Mouse (Mus musculus) frontal cortex, adult 2 months (tissue): Measurements from ENCODE around the gene Znfx1. TPM values are rescaled to one million over a fixed set of nuclear protein-coding genes. Genes with fewer than 3 reads are reported as not detected.

Experiments used
- DNase-seq, 2 experiments: peaks; one replicate each; pipeline ENCODE4 v3.0.0; 2022; ENCODE audit warnings: low spot score in 1 of 2; ENCODE audit errors: extremely low spot score in 1 of 2
- polyA plus RNA-seq: library from polyadenylated mRNA; depleted of rRNA; stranded (reverse); fragments of >200 nt; gene quantifications from 2 replicates; pipeline ENCODE4 v1.2.3, GENCODE M21; 2012

The Znfx1 gene
- polyA plus RNA-seq, 1 experiment: 30.0 TPM

- no peak for DNase-seq
Measured at GRCm38 (mm10) chr2:167074587-167074986, 11.8 kb upstream of the Znfx1 start.

GRCm38 (mm10) chr2:167071641-167072601 is 9.1 kb upstream of the Znfx1 start:
- peak; percentile 92 to 99 for DNase-seq

DNA sequence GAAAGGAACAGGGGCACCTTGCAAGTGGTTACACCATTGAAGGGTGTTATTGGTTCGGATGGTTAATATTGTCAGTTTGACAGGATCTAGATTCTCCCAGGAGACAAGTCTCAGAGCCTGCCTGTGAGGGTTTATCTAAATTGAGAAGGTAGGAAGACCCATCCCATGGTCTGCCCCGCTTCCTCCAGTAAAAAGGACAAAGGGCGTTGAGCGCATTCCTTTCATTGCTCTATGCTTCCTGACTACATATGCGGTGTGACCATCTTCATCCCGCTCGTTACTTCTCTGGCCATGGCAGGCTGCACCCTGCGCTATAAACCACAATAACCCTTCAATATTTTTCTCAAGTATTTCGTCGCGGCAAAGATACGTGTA is 8.4 kb upstream of the Znfx1 start:
- no peak for DNase-seq

- no peak for DNase-seq
Measured at GRCm38 (mm10) chr2:167070341-167070740, 7.5 kb upstream of the Znfx1 start.

DNA sequence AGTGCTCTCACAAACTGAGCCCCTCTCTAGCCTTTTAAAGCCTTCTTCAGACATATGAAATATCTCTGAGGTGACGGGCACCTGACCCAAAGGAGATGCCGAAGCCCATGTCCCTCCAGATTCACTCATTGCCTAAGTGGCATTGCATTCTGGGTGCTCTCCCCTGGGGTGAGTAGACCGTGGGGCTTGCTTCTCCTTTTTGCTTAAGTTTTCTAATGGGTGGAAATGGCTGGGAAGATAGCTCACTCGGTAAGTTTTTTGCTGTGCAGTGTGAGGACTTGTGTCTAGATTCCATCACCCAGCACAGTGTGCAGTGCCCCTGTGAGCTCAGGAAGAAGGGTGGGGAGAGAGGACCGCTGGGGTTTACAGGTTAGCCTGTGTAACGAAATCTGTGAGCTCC is 4.8 kb upstream of the Znfx1 start:
- DNase-seq: no peak

GRCm38 (mm10) chr2:167066528-167067516 is 4.0 kb upstream of the Znfx1 start:
- no peak for DNase-seq

- no peak for DNase-seq
Measured at GRCm38 (mm10) chr2:167066031-167066430, 3.2 kb upstream of the Znfx1 start.

- DNase-seq: no peak
Measured at GRCm38 (mm10) chr2:167064601-167065295, 1.9 kb upstream of the Znfx1 start.

DNA sequence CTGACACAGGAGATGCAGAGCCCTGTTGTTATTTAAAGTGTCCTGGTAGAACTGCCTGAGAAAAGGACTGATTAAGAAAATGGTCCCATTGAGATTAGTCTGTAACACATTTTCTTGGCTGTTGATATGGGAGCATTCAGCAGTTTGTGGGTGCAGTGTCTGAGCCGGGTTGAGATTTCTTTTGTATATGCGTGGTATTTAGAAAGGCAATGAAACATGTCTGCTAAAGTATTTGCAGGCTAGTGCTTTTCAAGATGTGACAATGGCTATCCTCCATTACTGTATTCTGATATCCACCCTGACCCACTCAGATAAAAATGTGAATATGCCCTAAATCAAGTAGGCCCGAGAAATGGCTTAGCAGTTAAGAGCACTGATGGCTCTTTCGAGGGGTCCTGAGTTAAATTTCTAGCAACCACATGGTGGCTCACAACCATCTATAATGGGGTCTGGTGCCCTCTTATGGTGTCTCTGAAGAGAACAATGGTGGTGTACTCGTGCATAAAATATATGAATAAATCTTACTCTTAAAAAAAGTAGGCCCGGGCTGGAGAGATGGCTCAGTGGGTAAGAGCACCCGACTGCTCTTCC is 1.2 kb upstream of the Znfx1 start:
- no peak for DNase-seq

DNA sequence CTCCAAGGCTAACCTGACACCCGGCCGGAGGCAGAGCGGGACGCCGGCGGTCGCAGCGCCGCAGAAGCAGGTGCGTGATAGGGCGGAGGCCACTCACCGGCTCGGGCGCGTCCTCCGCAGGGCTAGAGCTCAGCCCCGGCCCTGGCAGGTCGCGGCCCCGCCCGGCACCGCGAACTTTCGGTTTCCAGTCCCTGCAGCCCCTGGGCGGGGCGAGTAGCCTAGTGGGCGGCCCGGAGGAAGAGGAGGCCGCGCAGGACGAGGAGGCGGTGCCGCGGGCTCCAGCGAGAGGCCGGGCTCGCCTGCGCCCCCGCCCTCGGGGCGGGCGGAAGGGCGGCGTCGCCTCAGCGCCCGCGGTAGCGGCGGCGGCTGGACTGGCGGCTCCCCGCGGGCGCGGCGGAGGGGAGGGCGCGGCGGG is 311 bp downstream of the Znfx1 start:
- peak; percentile 61 to 84 for DNase-seq

- no peak for DNase-seq
Measured at GRCm38 (mm10) chr2:167061381-167062034, 1.3 kb downstream of the Znfx1 start.

DNA sequence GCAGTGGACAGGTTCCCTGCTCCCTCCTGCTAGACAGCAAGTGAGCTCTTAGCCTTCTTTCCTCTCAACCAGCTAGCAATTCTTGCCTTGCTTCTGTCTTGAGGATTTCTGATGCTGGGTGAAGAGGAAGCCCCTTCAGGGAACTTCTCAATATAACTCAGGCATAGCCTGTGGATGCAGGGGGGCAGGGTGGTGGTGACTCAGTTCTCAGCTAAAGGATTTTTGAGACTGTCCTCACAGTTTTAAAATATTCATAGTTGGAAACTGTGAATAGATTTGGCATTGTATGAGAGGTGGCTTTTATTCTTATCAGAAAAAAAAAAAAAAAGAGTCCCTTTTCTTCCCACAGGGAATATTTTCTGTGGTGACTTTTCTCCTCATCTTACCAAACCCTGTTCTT is 2.1 kb downstream of the Znfx1 start:
- peak in 1 of 2 experiments; percentile 63 for DNase-seq

DNA sequence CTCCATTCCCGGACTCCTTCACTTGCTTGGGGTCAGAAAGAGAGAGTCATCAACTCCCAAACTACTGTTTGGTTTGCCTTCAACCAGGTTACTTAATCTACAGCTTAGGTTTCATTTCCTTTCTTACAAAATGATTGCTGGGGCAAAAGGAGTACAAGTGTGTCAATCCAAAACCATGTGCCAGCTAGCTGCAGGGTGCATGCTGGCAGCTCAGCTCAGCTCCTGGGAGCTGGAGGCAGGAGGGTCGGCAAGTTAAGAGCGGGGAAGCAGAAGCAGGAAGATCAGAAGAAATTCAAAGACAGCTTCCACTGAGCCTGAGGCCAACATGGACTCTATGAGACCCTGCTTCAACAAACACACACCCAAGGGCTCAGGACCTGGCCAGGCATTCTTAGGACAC is 2.5 kb downstream of the Znfx1 start:
- no peak for DNase-seq

DNA sequence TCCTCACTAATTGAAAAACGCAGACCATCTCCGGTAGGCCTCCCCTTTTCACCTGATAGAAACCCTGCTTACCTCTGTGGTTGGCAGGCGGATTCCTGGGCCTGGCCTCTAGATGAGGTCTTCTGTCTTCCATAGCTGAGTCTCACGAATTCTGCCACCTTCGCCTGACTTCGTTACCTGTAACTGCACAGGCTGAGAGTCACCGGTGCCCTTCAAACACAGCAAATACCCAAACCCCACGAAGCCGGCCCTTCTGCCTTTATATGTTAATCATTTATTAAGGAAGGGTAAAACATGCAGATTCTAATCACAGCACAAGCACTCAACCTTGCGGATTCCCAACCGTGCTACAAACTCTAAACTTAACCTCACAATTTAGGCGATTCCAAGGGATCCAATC is 2.9 kb downstream of the Znfx1 start:
- DNase-seq: no peak

DNA sequence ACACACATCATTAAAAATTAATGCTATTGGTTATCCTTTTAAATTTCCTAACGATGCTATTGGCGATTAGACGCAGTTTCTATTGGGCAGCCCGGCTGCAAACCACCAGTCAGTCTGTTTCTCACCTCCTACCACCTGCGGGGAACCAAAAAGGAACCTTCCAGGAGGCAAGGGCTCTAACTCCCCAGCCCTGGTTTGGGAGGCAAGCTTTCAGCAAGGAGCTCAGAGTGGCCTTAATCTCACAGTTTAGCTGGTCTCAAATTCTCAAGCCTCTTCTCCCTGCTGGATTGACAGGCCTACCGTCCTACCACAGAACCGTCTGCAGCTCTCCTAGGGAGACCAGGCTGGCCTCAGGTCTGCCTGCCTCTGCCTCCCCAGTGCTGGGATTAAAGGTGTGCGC is 3.3 kb downstream of the Znfx1 start:
- no peak for DNase-seq

DNA sequence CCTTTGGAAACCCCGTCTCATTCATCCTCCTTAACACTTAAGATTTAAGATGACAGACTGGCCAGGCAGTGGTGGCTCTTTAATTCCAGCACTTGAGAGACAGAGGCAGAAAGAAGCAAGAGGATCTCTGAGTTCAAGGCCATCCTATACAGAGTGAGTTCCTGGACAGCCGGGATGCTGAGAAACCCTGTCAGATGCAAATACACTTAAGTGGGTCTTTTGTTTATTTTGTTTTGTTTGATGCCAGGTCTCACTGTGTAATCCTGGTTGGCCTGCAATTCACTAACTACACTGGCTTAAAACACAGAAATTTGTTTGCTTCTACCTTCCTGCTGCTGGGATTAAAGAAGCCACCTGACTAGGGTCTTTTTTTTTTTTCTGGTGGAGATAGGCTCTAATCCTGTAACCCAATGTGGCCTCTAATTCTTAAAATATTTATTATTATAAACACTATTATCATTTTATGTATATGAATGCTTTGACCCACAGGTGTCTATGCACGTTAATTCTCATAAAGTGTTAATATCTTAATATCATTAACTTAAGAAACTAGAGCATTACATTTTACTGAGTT is 3.9 kb downstream of the Znfx1 start:
- no peak for DNase-seq

DNA sequence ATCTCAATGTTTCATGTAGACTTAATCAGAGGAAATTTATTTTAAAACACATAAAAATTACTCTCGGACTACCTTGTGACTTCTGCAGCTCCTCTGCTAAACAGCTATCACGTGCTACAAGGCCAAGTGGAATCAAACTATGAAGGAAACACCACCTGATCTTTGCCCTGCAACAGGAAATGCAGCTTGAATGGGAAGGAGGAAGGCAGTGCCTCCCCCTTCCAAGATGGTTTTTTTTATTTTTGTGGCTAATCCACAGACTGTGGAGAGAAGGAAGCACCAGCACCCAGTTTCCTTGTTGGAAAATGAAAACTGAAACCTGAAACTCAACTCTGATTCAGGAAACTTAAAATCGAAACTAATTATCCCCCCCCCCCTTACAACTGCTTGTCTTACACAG is 4.6 kb downstream of the Znfx1 start:
- no peak for DNase-seq

DNA sequence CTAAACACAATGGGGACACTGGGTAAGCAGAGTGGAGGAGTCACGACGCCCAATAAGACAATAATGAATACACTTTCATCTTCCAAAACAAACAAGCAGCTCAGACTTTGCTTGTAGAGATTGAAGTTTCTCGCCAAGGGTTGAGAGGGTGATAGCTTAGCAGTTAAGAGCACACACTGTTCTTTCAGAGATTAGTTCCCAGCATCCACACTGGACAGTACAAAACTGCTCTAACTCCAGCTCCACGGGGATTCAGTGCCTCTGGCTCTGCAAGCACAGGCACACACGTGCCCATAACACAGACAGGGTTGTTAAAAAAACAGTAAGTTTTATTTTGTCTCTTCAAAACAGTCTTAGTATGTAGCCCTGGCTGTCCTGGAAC is 5.9 kb downstream of the Znfx1 start:
- no peak for DNase-seq

GRCm38 (mm10) chr2:167056210-167056941 is 6.4 kb downstream of the Znfx1 start:
- DNase-seq: no peak
